In genomic region chr14:116308541-116308940, GRCm38 (mm10) we compare ENCODE assay signal across 25 mouse cellular contexts.
"Had no signal": no experiment of that assay in that cellular context is flagged by ENCODE, and none has a peak within 500 bp of the region (broad histone marks: within the 10 kb centered on the region; RNA-seq: fewer than 3 reads in every experiment).

No protein-coding gene starts in this region.

- DNase-seq: forebrain, postnatal 0 days; gastrocnemius, postnatal 14 days; gastrocnemius, postnatal 36 days; heart, adult 11 months; heart, adult 2 months; heart, postnatal 14 days; heart, postnatal 36 days; kidney, adult 11 months; kidney, adult 2 months; kidney, adult 9 months; kidney, postnatal 14 days; kidney, postnatal 36 days; layer of hippocampus, adult 9-11 months; layer of hippocampus, postnatal 36 days; left cerebral cortex, postnatal 4 days had no signal

- H3K27me3 ChIP-seq: heart, embryonic 13.5 days; heart, embryonic 15.5 days; hindbrain, embryonic 13.5 days; hindbrain, embryonic 15.5 days; kidney, embryonic 15.5 days; limb, embryonic 13.5 days had no signal

- H3K4me2 ChIP-seq: heart, embryonic 11.5 days; heart, embryonic 13.5 days; heart, embryonic 15.5 days; hindbrain, embryonic 13.5 days; hindbrain, embryonic 15.5 days; kidney, embryonic 15.5 days; limb, embryonic 13.5 days had no signal

- H3K9ac ChIP-seq: forebrain, postnatal 0 days; heart, embryonic 13.5 days; heart, embryonic 15.5 days; hindbrain, embryonic 13.5 days; hindbrain, embryonic 15.5 days; kidney, embryonic 15.5 days; limb, embryonic 13.5 days had no signal

- H3K9me3 ChIP-seq: heart, embryonic 13.5 days; heart, embryonic 15.5 days; hindbrain, embryonic 13.5 days; hindbrain, embryonic 15.5 days; kidney, embryonic 15.5 days; limb, embryonic 13.5 days had no signal

- ATAC-seq: forebrain, postnatal 0 days; hindbrain, postnatal 0 days; intestine, embryonic 16.5 days had no signal

- H3K36me3 ChIP-seq: heart, embryonic 13.5 days; heart, embryonic 15.5 days; hindbrain, embryonic 13.5 days; hindbrain, embryonic 15.5 days; kidney, embryonic 15.5 days; limb, embryonic 13.5 days had no signal

- H3K27ac ChIP-seq: heart, adult 2 months; heart, embryonic 13.5 days; heart, embryonic 15.5 days; hindbrain, embryonic 13.5 days; hindbrain, embryonic 15.5 days; hindbrain, postnatal 0 days; kidney, embryonic 15.5 days; kidney, postnatal 0 days; limb, embryonic 13.5 days had no signal

- H3K4me3 ChIP-seq: heart, adult 2 months; heart, embryonic 13.5 days; heart, embryonic 15.5 days; hindbrain, embryonic 13.5 days; hindbrain, embryonic 15.5 days; kidney, embryonic 15.5 days; limb, embryonic 13.5 days had no signal

- H3K4me1 ChIP-seq: heart, embryonic 13.5 days; heart, embryonic 15.5 days; hindbrain, embryonic 13.5 days; hindbrain, embryonic 15.5 days; kidney, embryonic 15.5 days; limb, embryonic 13.5 days had no signal
